Mouse (Mus musculus) MEL (cell line): Measurements from ENCODE around the gene App. TPM values are rescaled to one million over a fixed set of nuclear protein-coding genes. Genes with fewer than 3 reads are reported as not detected.

Source experiments
- DNase-seq: peaks from one replicate; pipeline ENCODE4 v3.0.0; 2011; ENCODE audit warnings: low read depth, low spot score
- H3K27ac ChIP-seq: 2 replicates; pipeline ENCODE4 v1.5.1; 2012; ENCODE audit warnings: low read depth, mild to moderate bottlenecking, control low read depth, low read length, moderate library complexity; ENCODE audit not compliant: control insufficient read depth
- H3K27me3 ChIP-seq, 2 experiments: fragments of 150-350 bp in 1 of 2; sonication (generic) in 1 of 2; 2 replicates each; pipeline ENCODE4 v1.6.1; 2012; ENCODE audit warnings: low read length in 2 of 2, mild to moderate bottlenecking in 2 of 2, improper control_type of control experiment in 1 of 2, moderate library complexity in 1 of 2; ENCODE audit not compliant: insufficient read depth in 2 of 2, control insufficient read depth in 1 of 2
- H3K36me3 ChIP-seq, 2 experiments: 2 replicates each; pipeline ENCODE4 v1.6.1; 2012 to 2014; ENCODE audit warnings: low read length in 2 of 2, improper control_type of control experiment in 1 of 2, inconsistent platforms in 1 of 2, mild to moderate bottlenecking in 1 of 2; ENCODE audit not compliant: insufficient read depth in 2 of 2, control insufficient read depth in 1 of 2
- H3K4me1 ChIP-seq, 2 experiments: fragments of 150-350 bp in 1 of 2; sonication (generic) in 1 of 2; 2 replicates each; pipeline ENCODE4 v1.6.1; 2012; ENCODE audit warnings: low read length in 2 of 2, improper control_type of control experiment in 1 of 2, mild to moderate bottlenecking in 1 of 2; ENCODE audit not compliant: insufficient read depth in 2 of 2, control insufficient read depth in 1 of 2
- H3K4me3 ChIP-seq, 2 experiments: fragments of 150-350 bp in 1 of 2; sonication (generic) in 1 of 2; 2 replicates each; pipeline ENCODE4 v1.5.1; 2012; ENCODE audit warnings: low read depth in 2 of 2, low read length in 2 of 2, mild to moderate bottlenecking in 2 of 2, moderate library complexity in 2 of 2, control low read depth in 1 of 2, improper control_type of control experiment in 1 of 2; ENCODE audit not compliant: control insufficient read depth in 1 of 2, insufficient read depth in 1 of 2
- H3K79me2 ChIP-seq: 2 replicates; pipeline ENCODE4 v1.6.1; 2012; ENCODE audit warnings: mild to moderate bottlenecking, low read length, moderate library complexity; ENCODE audit not compliant: control insufficient read depth, poor library complexity, insufficient read depth
- H3K9ac ChIP-seq: 2 replicates; pipeline ENCODE4 v1.6.1; 2012; ENCODE audit warnings: low read depth, mild to moderate bottlenecking, control low read depth, low read length, moderate library complexity; ENCODE audit not compliant: control insufficient read depth, poor library complexity, severe bottlenecking
- H3K9me3 ChIP-seq: fragments of 150-350 bp; sonication (generic); replicated peaks from 2 replicates; pipeline ENCODE4 v1.6.1; 2012; ENCODE audit warnings: mild to moderate bottlenecking, low read length, improper control_type of control experiment, moderate library complexity; ENCODE audit not compliant: insufficient read depth
- BHLHE40 ChIP-seq: IDR thresholded peaks from 2 replicates; pipeline ENCODE4 v1.6.1; 2012; ENCODE audit warnings: low read depth, mild to moderate bottlenecking, inconsistent platforms, low read length, improper control_type of control experiment, borderline replicate concordance
- E2F4 ChIP-seq: IDR thresholded peaks from 2 replicates; pipeline ENCODE4 v1.6.1; 2011; ENCODE audit warnings: low read depth, low read length, improper control_type of control experiment, borderline replicate concordance
- EP300 ChIP-seq, 2 experiments: IDR thresholded peaks; 2 replicates each; pipeline ENCODE4 v1.6.1; 2011; ENCODE audit warnings: improper control_type of control experiment in 2 of 2, low read length in 2 of 2, low read depth in 1 of 2, mild to moderate bottlenecking in 1 of 2
- ETS1 ChIP-seq: IDR thresholded peaks from 2 replicates; pipeline ENCODE4 v1.6.1; 2012; ENCODE audit warnings: low read depth, mild to moderate bottlenecking, inconsistent platforms, low read length, improper control_type of control experiment, moderate library complexity
- GATA1 ChIP-seq: IDR thresholded peaks from 2 replicates; pipeline ENCODE4 v1.6.1; 2011; ENCODE audit warnings: low read depth, low read length, improper control_type of control experiment
- JUND ChIP-seq: IDR thresholded peaks from 2 replicates; pipeline ENCODE4 v1.6.1; 2011; ENCODE audit warnings: low read depth, mild to moderate bottlenecking, improper control_type of control experiment, low read length
- MAFK ChIP-seq: IDR thresholded peaks from 2 replicates; pipeline ENCODE4 v1.6.1; 2011; ENCODE audit warnings: low read depth, mild to moderate bottlenecking, low read length, improper control_type of control experiment, borderline replicate concordance
- MAX ChIP-seq: IDR thresholded peaks from 2 replicates; pipeline ENCODE4 v1.6.1; 2011; ENCODE audit warnings: low read length, improper control_type of control experiment
- NELFE ChIP-seq: IDR thresholded peaks from 2 replicates; pipeline ENCODE4 v1.6.1; 2011; ENCODE audit warnings: low read depth, low read length, improper control_type of control experiment
- NRF1 ChIP-seq: IDR thresholded peaks from 2 replicates; pipeline ENCODE4 v1.6.1; 2014; ENCODE audit warnings: low read depth, mild to moderate bottlenecking, inconsistent platforms, low read length, improper control_type of control experiment, moderate library complexity; ENCODE audit not compliant: poor library complexity, insufficient read depth, severe bottlenecking
- POLR2AphosphoS2 ChIP-seq: IDR thresholded peaks from 2 replicates; pipeline ENCODE4 v1.6.1; 2011; ENCODE audit warnings: low read length, improper control_type of control experiment
- RAD21 ChIP-seq: IDR thresholded peaks from 2 replicates; pipeline ENCODE4 v1.6.1; 2011; ENCODE audit warnings: mild to moderate bottlenecking, low read depth, low read length, improper control_type of control experiment
- SIN3A ChIP-seq: IDR thresholded peaks from 2 replicates; pipeline ENCODE4 v1.6.1; 2012; ENCODE audit warnings: low read length, improper control_type of control experiment, inconsistent platforms
- SMC3 ChIP-seq: IDR thresholded peaks from 2 replicates; pipeline ENCODE4 v1.6.1; 2011; ENCODE audit warnings: low read depth, low read length, improper control_type of control experiment
- TBP ChIP-seq: IDR thresholded peaks from 2 replicates; pipeline ENCODE4 v1.8.0; 2011; ENCODE audit warnings: low read depth, low read length, improper control_type of control experiment
- UBTF ChIP-seq: IDR thresholded peaks from 2 replicates; pipeline ENCODE4 v1.6.1; 2012; ENCODE audit warnings: low read depth, mild to moderate bottlenecking, inconsistent platforms, low read length, improper control_type of control experiment, moderate library complexity, borderline replicate concordance; ENCODE audit not compliant: insufficient read depth
- USF1 ChIP-seq: IDR thresholded peaks from 2 replicates; pipeline ENCODE4 v1.6.1; 2014; ENCODE audit warnings: low read depth, mild to moderate bottlenecking, inconsistent platforms, low read length, improper control_type of control experiment, moderate library complexity
- ZMIZ1 ChIP-seq: IDR thresholded peaks from 2 replicates; pipeline ENCODE4 v1.6.1; 2012; ENCODE audit warnings: low read depth, mild to moderate bottlenecking, inconsistent platforms, low read length, improper control_type of control experiment, moderate library complexity
- polyA plus RNA-seq, 2 experiments: library from polyadenylated mRNA; stranded (reverse) in 1 of 2; unstranded in 1 of 2; fragments of >175 nt in 1 of 2; fragments of >200 nt in 1 of 2; gene quantifications; 2 replicates each; pipeline versions ENCODE4 v1.2.1 to v1.2.4; 2012; ENCODE audit warnings: low replicate concordance in 2 of 2, low read depth in 1 of 2; ENCODE audit not compliant: insufficient read length in 2 of 2, insufficient read depth in 1 of 2, missing spikeins in 1 of 2
- total RNA-seq: library from RNA; depleted of rRNA; stranded (reverse); fragments of 300-350 nt; gene quantifications from 2 replicates; pipeline ENCODE4 v1.2.3, GENCODE M21; 2012

The App gene
- total and polyA plus RNA-seq, 3 experiments, result not detected

DNA sequence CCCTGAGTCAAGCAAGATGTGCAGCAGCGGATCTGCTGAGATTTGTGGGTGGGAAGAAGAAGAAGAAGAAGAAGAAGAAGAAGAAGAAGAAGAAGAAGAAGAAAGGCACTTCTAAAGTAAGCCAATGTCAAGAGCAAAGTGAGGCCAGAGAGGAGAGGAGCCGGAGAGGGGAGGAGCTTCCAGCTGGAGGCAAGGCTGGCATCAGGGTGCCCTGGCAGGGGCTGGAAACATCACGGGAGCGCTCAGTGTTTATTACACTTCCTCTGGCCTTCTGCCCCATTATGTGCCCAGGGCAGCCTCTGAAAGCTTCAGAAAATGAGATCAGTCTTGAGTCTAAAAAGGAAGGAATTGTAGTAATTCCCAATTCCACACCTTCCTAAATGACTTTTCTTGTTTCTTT lies 145.2 kb downstream of the App start:
- no peak for TF ChIP-seq JUND
- TF ChIP-seq EP300 (IDR thresholded peaks at IDR 0.05; ENCODE audit: low read depth in 1 of 2, low read length in 2 of 2), result no peak
- TF ChIP-seq E2F4, result no peak
- no peak for TF ChIP-seq UBTF
- TF ChIP-seq, all 39 proteins: peak for 0
- DNase-seq, result no peak
- Histone ChIP-seq H3K4me1 (no peaks in the 10 kb centered on the region), H3K9ac (no peak overlapping the region), H3K27ac (no peak overlapping the region), H3K79me2 (no peaks in the 10 kb centered on the region), H3K4me3 (no peak overlapping the region), H3K27me3 (no peaks in the 10 kb centered on the region), H3K9me3 (no peaks in the 10 kb centered on the region), H3K36me3 (no peaks in the 10 kb centered on the region)

DNA sequence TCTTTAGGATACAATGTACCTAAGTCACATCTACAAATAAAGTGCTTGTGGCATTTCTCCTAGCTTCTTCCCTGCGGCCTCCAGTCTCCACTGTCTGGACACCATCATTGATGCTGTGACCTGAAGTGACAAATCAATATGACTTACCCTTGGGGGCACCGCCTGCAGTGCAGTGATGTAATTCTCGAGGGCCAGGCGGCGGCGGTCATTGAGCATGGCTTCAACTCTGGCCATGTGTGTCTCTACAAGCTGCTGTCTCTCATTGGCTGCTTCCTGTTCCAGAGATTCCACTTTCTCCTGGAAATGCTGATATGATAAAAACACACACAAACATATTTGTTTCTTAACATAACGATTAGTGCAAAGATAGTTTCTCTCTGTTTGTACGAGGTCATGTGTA lies 148.9 kb downstream of the App start:
- TF ChIP-seq USF1, result no peak
- TF ChIP-seq EP300 (IDR thresholded peaks at IDR 0.05; ENCODE audit: low read depth in 1 of 2, low read length in 2 of 2), result no peak
- no peak for TF ChIP-seq TBP
- no peak for TF ChIP-seq RAD21
- TF ChIP-seq NRF1, result no peak
- TF ChIP-seq GATA1, result no peak
- no peak for TF ChIP-seq UBTF
- TF ChIP-seq POLR2AphosphoS2, result no peak
- no peak for TF ChIP-seq JUND
- no peak for TF ChIP-seq MAX
- TF ChIP-seq BHLHE40, result no peak
- TF ChIP-seq MAFK, result no peak
- no peak for TF ChIP-seq ETS1
- no peak for TF ChIP-seq SMC3
- no peak for TF ChIP-seq NELFE
- no peak for TF ChIP-seq E2F4
- TF ChIP-seq ZMIZ1, result no peak
- TF ChIP-seq SIN3A, result no peak
- H3K36me3 ChIP-seq, result no peaks in the 10 kb centered on the region
- no peaks in the 10 kb centered on the region for H3K27me3 ChIP-seq

More for the DNA sequence above, 148.9 kb downstream of the App start:
- H3K9ac ChIP-seq, result no peak overlapping the region
- H3K79me2 ChIP-seq, result no peaks in the 10 kb centered on the region
- H3K27ac ChIP-seq, result no peak overlapping the region
- no peaks in the 10 kb centered on the region for H3K4me1 ChIP-seq
- DNase-seq, result no peak
- no peaks in the 10 kb centered on the region for H3K9me3 ChIP-seq
- no peak overlapping the region for H3K4me3 ChIP-seq
